ENCODE assay signal across 16 mouse cellular contexts in genomic region chr16:50707906-50708305, GRCm38 (mm10).
A peak's percentile ranks its signal among the peaks of the same experiment; 100 is the strongest.
DNase-seq lines count a peak whose midpoint lies in the region; ATAC-seq and TF ChIP-seq lines count a peak whose summit lies in the region.
"Had no signal": no experiment of that assay in that cellular context is flagged by ENCODE, and none has a peak within 500 bp of the region (broad histone marks: within the 10 kb centered on the region; RNA-seq: fewer than 3 reads in every experiment).

No protein-coding gene starts in this region.

- TF ChIP-seq CTCF in midbrain, postnatal 0 days (IDR thresholded peaks at IDR 0.05): no peak

- H3K9me3 ChIP-seq in midbrain, postnatal 0 days (ENCODE audit: low read length): no peaks in the 10 kb centered on the region
- H3K9me3 ChIP-seq: embryonic facial prominence, embryonic 10.5 days; embryonic facial prominence, embryonic 12.5 days; forebrain, embryonic 13.5 days had no signal

- H3K4me3 ChIP-seq in midbrain, postnatal 0 days (ENCODE audit: low read depth, low read length): no peak overlapping the region
- H3K4me3 ChIP-seq: embryonic facial prominence, embryonic 10.5 days; embryonic facial prominence, embryonic 12.5 days; forebrain, embryonic 13.5 days had no signal

- no peaks in the 10 kb centered on the region for H3K36me3 ChIP-seq in midbrain, postnatal 0 days (ENCODE audit: insufficient read depth, low read length)
- H3K36me3 ChIP-seq: embryonic facial prominence, embryonic 10.5 days; embryonic facial prominence, embryonic 12.5 days had no signal

- no peaks in the 10 kb centered on the region for H3K27me3 ChIP-seq in midbrain, postnatal 0 days (ENCODE audit: insufficient read depth, low read length)
- H3K27me3 ChIP-seq: embryonic facial prominence, embryonic 12.5 days; forebrain, embryonic 13.5 days had no signal

- intact Hi-C loops in left cerebral cortex, postnatal 4 days (cut with DNase I): no loop called here

- no peaks in the 10 kb centered on the region for H3K4me1 ChIP-seq in midbrain, postnatal 0 days (ENCODE audit: insufficient read depth, low read length)
- H3K4me1 ChIP-seq: embryonic facial prominence, embryonic 10.5 days; embryonic facial prominence, embryonic 12.5 days; forebrain, embryonic 13.5 days had no signal

- peak; percentile 83 for DNase-seq in cerebellum, postnatal 14 days
- no peak for DNase-seq in cerebellum, postnatal 36 days
- peak; percentile 41 for DNase-seq in left cerebral cortex, postnatal 4 days
- DNase-seq in left cerebral cortex, adult 9 months (ENCODE audit: low spot score in 2 of 2): no peak
- DNase-seq in midbrain, postnatal 0 days (ENCODE audit: low spot score): no peak
- DNase-seq: adrenal gland, adult 2 months; adrenal gland, postnatal 10 days; adrenal gland, postnatal 25 days; cerebellum, adult 11 months; cerebellum, adult 18-20 months; cerebellum, adult 8-10 months; cerebellum, adult 9-11 months had no signal

- no peak for ATAC-seq in midbrain, postnatal 0 days (ENCODE audit: low FRiP score)
- ATAC-seq: forebrain, embryonic 13.5 days; forebrain, embryonic 16.5 days had no signal

- no peak overlapping the region for H3K9ac ChIP-seq in midbrain, postnatal 0 days (replicated peaks; ENCODE audit: low read length, poor library complexity, severe bottlenecking)
- H3K9ac ChIP-seq: embryonic facial prominence, embryonic 12.5 days; forebrain, embryonic 13.5 days had no signal

- H3K27ac ChIP-seq in midbrain, postnatal 0 days (ENCODE audit: low read depth, low read length): no peak overlapping the region
- H3K27ac ChIP-seq: embryonic facial prominence, embryonic 10.5 days; embryonic facial prominence, embryonic 12.5 days; forebrain, embryonic 13.5 days had no signal

- no peak overlapping the region for H3K4me2 ChIP-seq in midbrain, postnatal 0 days (ENCODE audit: low read depth, low read length, poor library complexity, severe bottlenecking)
- H3K4me2 ChIP-seq: embryonic facial prominence, embryonic 12.5 days; forebrain, embryonic 13.5 days had no signal

- WGBS in midbrain, postnatal 0 days: 87% methylated on average over 2 of the region's 2 CpGs

Comparison
In these comparisons a context has a peak if more than half of its experiments do, and no peak if none do; other contexts are left out.
1. DNase-seq: peak in cerebellum, postnatal 14 days (2 of 2) and left cerebral cortex, postnatal 4 days (single experiment); none in cerebellum, postnatal 36 days (0 of 2), left cerebral cortex, adult 9 months (0 of 2) and midbrain, postnatal 0 days (single experiment).